Mouse (Mus musculus) lung, postnatal 0 days (tissue): ENCODE measurements around the gene Chmp4b.

Experiments used
- CTCF ChIP-seq: IDR thresholded peaks from 2 replicates; pipeline ENCODE4 v1.5.1; 2016; ENCODE audit warnings: antibody characterized with exemption, mild to moderate bottlenecking
- EP300 ChIP-seq: IDR thresholded peaks from 2 replicates; pipeline ENCODE4 v1.6.1; 2016; ENCODE audit warnings: antibody characterized with exemption, mild to moderate bottlenecking, control low read depth

- TF ChIP-seq CTCF (no peak), EP300 (no peak)
These were observed 80.4 kb downstream of the Chmp4b start for GRCm38 (mm10) chr2:154731916-154732315.
